Mouse (Mus musculus): ENCODE data around the gene Rhbdl1. TPM values are rescaled to one million over a fixed set of nuclear protein-coding genes. Genes with fewer than 3 reads are reported as not detected.
A peak's percentile ranks its signal among the peaks of the same experiment; 100 is the strongest.
"Not testable (repeated sequence)": the region's sequence is repeated elsewhere in the genome, so short reads cannot be mapped to it uniquely, and the experiment has no call there.

Gene Rhbdl1
- polyA plus RNA-seq, 1 experiment from 2014 or later, result 57.8 TPM

DNA sequence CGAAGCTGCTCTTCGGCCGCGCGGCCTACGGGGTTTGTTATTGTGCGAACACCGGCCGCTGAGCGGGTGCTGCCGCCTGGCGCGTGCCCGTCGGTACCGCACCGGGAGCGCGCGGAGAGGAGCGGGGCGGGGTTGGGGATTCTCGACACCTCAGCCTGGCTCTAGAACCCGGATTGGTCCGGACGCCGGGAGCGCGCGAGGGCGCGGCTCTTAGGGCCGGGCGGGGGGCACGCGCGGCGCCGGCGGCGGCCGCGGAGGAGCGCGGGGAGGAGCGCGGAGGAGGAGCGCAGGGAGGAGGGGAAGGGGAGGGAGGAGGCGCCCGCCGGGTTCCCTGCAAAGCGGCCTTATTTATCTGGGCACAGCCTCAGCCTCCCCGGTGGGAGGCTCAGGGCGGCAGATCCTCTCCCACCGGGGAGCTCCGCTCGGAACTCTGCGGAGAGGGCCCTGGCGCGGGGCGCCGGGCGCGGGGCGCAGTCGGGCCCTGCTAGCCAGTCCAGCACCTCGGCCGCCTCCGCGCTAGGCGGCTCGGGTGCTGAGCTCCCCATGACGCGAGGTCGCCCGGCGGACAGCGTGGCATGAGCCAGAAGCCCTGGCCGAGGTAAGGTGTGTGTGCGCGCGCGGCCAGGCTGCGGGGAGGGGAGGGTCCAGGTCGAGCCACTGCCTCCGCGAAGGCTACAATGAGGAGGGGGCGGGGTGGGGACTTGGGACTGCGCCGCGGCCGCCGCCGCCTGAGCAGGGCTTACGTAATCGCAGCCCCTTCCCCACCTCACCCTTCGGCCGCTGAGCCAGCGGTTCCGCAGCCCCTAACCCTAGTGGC is 28.1 kb downstream of the Rhbdl1 start, which contains the start of gene Fbxl16:
Gene Fbxl16, plus strand, starts transcription at position 297 of the 817 bp plus-strand sequence.
- Histone ChIP-seq H3K9ac (peak within 1 kb of the TSS; percentile 98), H3K9me3 (no peaks in the 10 kb centered on the region), H3K27ac (peak within 1 kb of the TSS; percentile 99), H3K4me2 (peak within 1 kb of the TSS; percentile 97), H3K4me3 (peak within 1 kb of the TSS; percentile 79), H3K36me3 (replicated peaks) (no peaks in the 10 kb centered on the region), H3K27me3 (replicated peaks) (no peaks in the 10 kb centered on the region), H3K4me1 (peaks cover 48% of the 10 kb centered on the region)
- under 1% methylated on average over 86 of the region's 100 CpGs for WGBS
- peak; percentile 86 for ATAC-seq (replicated peaks)

GRCm38 (mm10) chr17:25808028-25808427 is 29.1 kb downstream of the Rhbdl1 start:
- no peak for ATAC-seq (replicated peaks)
- Histone ChIP-seq H3K4me1 (peaks cover 52% of the 10 kb centered on the region), H3K9ac (peak overlapping the region; percentile 98)

DNA sequence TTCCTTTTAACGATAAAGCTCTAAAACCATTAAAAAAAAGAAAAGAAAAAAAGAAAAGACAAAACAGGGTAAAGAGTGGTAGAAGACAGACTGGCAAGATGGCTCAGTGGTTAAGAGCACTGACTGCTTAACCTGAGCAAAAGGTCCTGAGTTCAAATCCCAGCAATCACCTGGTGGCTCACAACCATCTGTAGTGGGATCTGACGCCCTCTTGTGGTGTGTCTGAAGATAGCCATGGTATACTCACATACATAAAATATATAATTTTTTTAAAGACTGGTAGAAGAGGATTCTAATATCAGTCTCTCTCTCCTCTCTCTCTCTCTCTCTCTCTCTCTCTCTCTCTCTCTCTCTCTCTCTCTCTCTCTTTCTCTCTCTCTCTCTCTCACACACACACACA is 29.6 kb downstream of the Rhbdl1 start:
- H3K4me2 ChIP-seq; ATAC-seq (replicated peaks); H3K9me3 ChIP-seq; H3K9ac ChIP-seq; H3K27me3 ChIP-seq (replicated peaks); H3K4me3 ChIP-seq; H3K36me3 ChIP-seq (replicated peaks); H3K27ac ChIP-seq: not testable (repeated sequence)
- WGBS, result 43% methylated on average over 2 of the region's 2 CpGs
- H3K4me1 ChIP-seq, result peaks cover 52% of the 10 kb centered on the region

More at GRCm38 (mm10) chr17:25808028-25808427, 29.1 kb downstream of the Rhbdl1 start:
- peak overlapping the region; percentile 79 for H3K4me3 ChIP-seq
- 30% methylated on average over 5 of the region's 5 CpGs for WGBS
- H3K9me3 ChIP-seq, result no peaks in the 10 kb centered on the region
- peak overlapping the region; percentile 99 for H3K27ac ChIP-seq
- no peaks in the 10 kb centered on the region for H3K36me3 ChIP-seq (replicated peaks)
- H3K4me2 ChIP-seq, result peak overlapping the region; percentile 97
- no peaks in the 10 kb centered on the region for H3K27me3 ChIP-seq (replicated peaks)

DNA sequence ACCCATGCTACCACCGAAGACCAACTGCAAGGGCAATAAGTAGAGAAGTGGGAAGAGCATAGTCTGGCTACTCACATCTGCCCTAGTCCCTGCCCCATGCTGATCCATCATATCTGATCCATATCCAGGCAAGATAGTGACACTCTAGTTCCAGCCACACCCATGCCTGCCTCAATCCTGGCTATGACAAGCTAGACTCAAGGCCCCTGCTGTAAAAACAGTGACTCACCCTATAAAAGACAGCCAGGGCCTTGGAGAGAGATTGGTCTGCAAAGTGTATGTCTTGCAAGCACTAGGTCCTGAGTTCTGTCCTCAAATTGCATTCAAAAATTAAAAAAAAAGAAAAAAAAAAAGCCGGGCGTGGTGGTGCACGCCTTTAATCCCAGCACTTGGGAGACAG is 30.6 kb downstream of the Rhbdl1 start:
- H3K4me3 ChIP-seq, result no peak overlapping the region
- peaks cover 51% of the 10 kb centered on the region for H3K4me1 ChIP-seq
- no peaks in the 10 kb centered on the region for H3K27me3 ChIP-seq (replicated peaks)
- H3K9me3 ChIP-seq, result no peaks in the 10 kb centered on the region
- ATAC-seq (replicated peaks), result no peak
- no peak overlapping the region for H3K4me2 ChIP-seq
- H3K36me3 ChIP-seq (replicated peaks), result no peaks in the 10 kb centered on the region
- no peak overlapping the region for H3K27ac ChIP-seq
- no peak overlapping the region for H3K9ac ChIP-seq
- WGBS, result 87% methylated on average over 4 of the region's 4 CpGs

DNA sequence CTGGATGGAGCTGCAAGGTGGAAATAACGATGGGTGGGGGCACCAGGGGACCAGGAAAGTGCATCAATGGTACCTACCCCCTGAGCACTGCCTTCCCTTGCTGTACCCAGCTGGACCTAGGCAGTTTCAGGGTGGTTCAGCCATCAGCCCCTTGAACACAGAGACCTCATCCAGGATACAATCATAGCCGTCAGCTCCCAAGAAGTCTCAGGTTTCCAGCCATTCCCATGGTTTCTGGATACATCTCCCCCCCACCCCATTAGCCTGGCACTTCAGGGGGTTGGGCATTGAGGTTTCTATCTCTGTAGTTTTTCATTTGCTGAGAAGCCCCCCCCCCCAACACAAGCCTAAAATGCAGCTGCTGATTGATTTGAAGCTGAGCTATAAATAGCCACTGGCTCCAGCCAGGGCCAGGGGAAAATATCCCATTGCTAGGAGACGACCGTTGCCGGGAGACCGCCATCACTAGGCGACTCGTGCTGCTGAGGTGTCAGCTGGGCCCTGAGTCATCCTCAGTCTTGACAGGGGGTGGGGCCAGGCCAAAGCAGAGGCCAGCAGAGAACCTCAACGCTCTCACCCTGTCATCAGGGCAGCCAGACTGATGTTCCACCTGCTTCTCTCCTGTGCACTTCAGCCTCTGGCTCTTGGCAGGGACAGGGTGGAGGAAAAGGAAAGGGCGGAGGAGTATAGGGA is 34.1 kb downstream of the Rhbdl1 start:
- Histone ChIP-seq H3K4me3 (peak overlapping the region; percentile 18), H3K9me3 (no peaks in the 10 kb centered on the region), H3K4me2 (peak overlapping the region; percentile 43), H3K36me3 (replicated peaks) (no peaks in the 10 kb centered on the region), H3K27me3 (replicated peaks) (no peaks in the 10 kb centered on the region), H3K27ac (peak overlapping the region; percentile 93), H3K4me1 (peaks cover 31% of the 10 kb centered on the region), H3K9ac (peak overlapping the region; percentile 31)
- 9% methylated on average over 10 of the region's 10 CpGs for WGBS
- ATAC-seq (replicated peaks), result peak; percentile 94

DNA sequence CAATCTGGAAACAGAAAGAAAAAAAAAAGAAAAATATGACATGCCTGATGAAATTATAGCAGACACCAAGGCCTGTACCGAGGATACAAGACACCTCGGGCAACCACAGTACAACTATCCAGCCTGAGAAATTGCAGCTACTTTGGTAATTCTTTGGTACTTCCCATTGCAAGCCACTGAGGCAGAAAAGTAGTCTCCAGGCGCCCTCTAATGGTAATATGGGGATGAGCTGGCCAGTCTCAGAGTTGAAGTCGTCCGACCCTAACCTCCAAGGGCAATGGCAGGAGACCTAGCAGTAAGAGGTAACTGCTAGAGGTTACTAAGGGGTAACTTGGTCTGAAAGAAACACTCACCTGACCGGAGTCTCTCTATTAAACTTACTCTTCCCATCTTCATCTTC is 36.1 kb downstream of the Rhbdl1 start:
- Histone ChIP-seq H3K4me2 (no peak overlapping the region), H3K36me3 (replicated peaks) (no peaks in the 10 kb centered on the region), H3K27ac (no peak overlapping the region), H3K4me1 (peaks cover 44% of the 10 kb centered on the region), H3K9me3 (no peaks in the 10 kb centered on the region), H3K9ac (no peak overlapping the region), H3K27me3 (replicated peaks) (no peaks in the 10 kb centered on the region; the same call in 1 of the 2 replicates), H3K4me3 (no peak overlapping the region)
- no peak for ATAC-seq (replicated peaks)
- WGBS, result 11% methylated on average over 6 of the region's 6 CpGs

GRCm38 (mm10) chr17:25796951-25797369 is 40.1 kb downstream of the Rhbdl1 start, which contains the start of gene Metrn:
Gene Metrn (minus strand): TSS chr17:25797136.
- H3K27ac ChIP-seq, result peak within 1 kb of the TSS; percentile 59
- H3K4me2 ChIP-seq, result peak within 1 kb of the TSS; percentile 92
- no peaks in the 10 kb centered on the region; the same call in 1 of the 2 replicates for H3K27me3 ChIP-seq (replicated peaks)
- no peaks in the 10 kb centered on the region for H3K9me3 ChIP-seq
- peaks cover 48% of the 10 kb centered on the region for H3K4me1 ChIP-seq
- peak within 1 kb of the TSS; percentile 57 for H3K4me3 ChIP-seq
- peak within 1 kb of the TSS; percentile 48 for H3K9ac ChIP-seq
- ATAC-seq (replicated peaks), result peak; percentile 44; the same call in 1 of the 2 replicates
- no peaks in the 10 kb centered on the region for H3K36me3 ChIP-seq (replicated peaks)
- 0% methylated on average over 35 of the region's 35 CpGs for WGBS

- H3K9ac ChIP-seq, result peak overlapping the region; percentile 48
- peak overlapping the region; percentile 92 for H3K4me2 ChIP-seq
- H3K27me3 ChIP-seq (replicated peaks), result no peaks in the 10 kb centered on the region; the same call in 1 of the 2 replicates
- no peak for ATAC-seq (replicated peaks)
- H3K4me1 ChIP-seq, result peaks cover 47% of the 10 kb centered on the region
- no peaks in the 10 kb centered on the region for H3K36me3 ChIP-seq (replicated peaks)
- peak overlapping the region; percentile 57 for H3K4me3 ChIP-seq
- H3K27ac ChIP-seq, result peak overlapping the region; percentile 59
- no peaks in the 10 kb centered on the region for H3K9me3 ChIP-seq
- under 1% methylated on average over 37 of the region's 37 CpGs for WGBS
Measured at GRCm38 (mm10) chr17:25796211-25796771, 40.8 kb downstream of the Rhbdl1 start.

DNA sequence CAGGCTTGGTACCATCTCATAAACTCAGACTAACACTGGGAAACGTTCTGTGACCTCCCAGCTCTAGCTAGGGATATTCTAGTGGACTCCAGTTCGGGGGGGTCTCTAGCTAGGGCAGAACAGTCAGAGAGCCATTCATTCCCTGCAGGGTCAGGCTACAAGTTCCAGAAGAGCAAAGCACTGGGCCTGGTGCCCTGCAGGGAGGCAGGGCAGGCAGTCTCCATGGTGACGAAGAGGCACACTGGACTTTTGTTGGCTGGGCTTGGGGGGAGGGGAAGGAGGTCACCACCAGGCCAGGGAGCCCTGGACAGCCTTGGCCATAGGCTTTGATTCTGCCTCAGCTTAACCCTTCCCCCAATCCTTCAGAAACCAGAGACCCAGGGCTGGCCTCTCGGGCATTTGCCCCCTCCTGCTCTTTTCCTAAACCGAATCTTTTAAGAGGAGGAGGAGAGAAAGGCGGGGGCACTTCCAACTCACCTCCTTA is 41.4 kb downstream of the Rhbdl1 start, which contains the start of gene AC134908.4:
Gene AC134908.4, minus strand, starts transcription at position 51 of the 484 bp plus-strand sequence.
- H3K27ac ChIP-seq, result peak within 1 kb of the TSS; percentile 59
- H3K9ac ChIP-seq, result peak within 1 kb of the TSS; percentile 48
- no peaks in the 10 kb centered on the region; the same call in 1 of the 2 replicates for H3K27me3 ChIP-seq (replicated peaks)
- peak within 1 kb of the TSS; percentile 57 for H3K4me3 ChIP-seq
- peak within 1 kb of the TSS; percentile 92 for H3K4me2 ChIP-seq
- H3K9me3 ChIP-seq, result no peaks in the 10 kb centered on the region
- no peaks in the 10 kb centered on the region for H3K36me3 ChIP-seq (replicated peaks)
- ATAC-seq (replicated peaks), result no peak
- H3K4me1 ChIP-seq, result peaks cover 52% of the 10 kb centered on the region
- WGBS, result 7% methylated on average over 6 of the region's 6 CpGs

DNA sequence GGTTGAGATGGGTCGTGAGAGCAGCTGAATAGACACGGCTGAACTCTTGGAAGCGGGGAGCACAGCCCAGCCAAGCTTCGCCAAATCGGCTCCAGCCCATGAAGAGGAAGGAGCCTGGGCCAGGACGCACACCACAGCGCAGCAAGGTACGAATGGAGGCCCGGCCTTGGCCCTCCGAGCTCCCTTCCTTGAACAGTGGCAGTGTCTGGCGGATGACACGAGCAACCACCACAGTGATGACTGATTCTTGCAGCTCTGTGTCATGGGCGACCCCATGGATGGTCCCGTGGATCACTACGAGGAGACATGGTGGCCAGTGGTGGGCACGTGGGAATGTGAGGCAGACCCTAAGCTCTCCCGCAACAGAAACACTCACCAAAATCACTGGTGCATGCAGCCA is 42.1 kb downstream of the Rhbdl1 start:
- Histone ChIP-seq H3K4me2 (peak overlapping the region; percentile 92), H3K9ac (no peak overlapping the region), H3K27ac (peak overlapping the region; percentile 59; the same call in 1 of the 2 replicates), H3K4me1 (peaks cover 55% of the 10 kb centered on the region), H3K27me3 (replicated peaks) (no peaks in the 10 kb centered on the region; the same call in 1 of the 2 replicates), H3K9me3 (no peaks in the 10 kb centered on the region), H3K4me3 (0 out of 2 replicates have a peak overlapping the region, but pooled peaks have one; percentile 57), H3K36me3 (replicated peaks) (no peaks in the 10 kb centered on the region)
- WGBS, result 39% methylated on average over 17 of the region's 17 CpGs
- ATAC-seq (replicated peaks), result no peak

- Histone ChIP-seq H3K4me3 (no peak overlapping the region), H3K4me1 (peaks cover 55% of the 10 kb centered on the region), H3K36me3 (replicated peaks) (0 out of 2 replicates have a peak, but pooled peaks cover 3% of the 10 kb centered on the region), H3K9me3 (no peaks in the 10 kb centered on the region), H3K9ac (no peak overlapping the region), H3K27me3 (replicated peaks) (no peaks in the 10 kb centered on the region; the same call in 1 of the 2 replicates), H3K27ac (no peak overlapping the region), H3K4me2 (peak overlapping the region; percentile 2; the same call in 1 of the 2 replicates)
- 14% methylated on average over 13 of the region's 13 CpGs for WGBS
- no peak for ATAC-seq (replicated peaks)
Measured at GRCm38 (mm10) chr17:25794197-25794596, 42.9 kb downstream of the Rhbdl1 start.
